Mouse (Mus musculus) kidney, adult 9 months (tissue): ENCODE measurements at regions not wholly inside any gene's neighbourhood (a gene's known extent, or its start where the extent isn't known, plus 50 kb on each side); places are given as distances from the start of the nearest gene placed in this dataset.

ENCODE experiments used
- DNase-seq: peaks from one replicate; pipeline ENCODE4 v3.0.0; 2022

GRCm38 (mm10) chr17:49281344-49281743 is 146.8 kb upstream of the Mocs1 start:
- no peak for DNase-seq

GRCm38 (mm10) chr17:49282498-49282897 is 145.7 kb upstream of the Mocs1 start:
- no peak for DNase-seq

- no peak for DNase-seq
Observed at GRCm38 (mm10) chr17:49283491-49283890, 144.7 kb upstream of the Mocs1 start.

GRCm38 (mm10) chr17:49291636-49292035 is 136.5 kb upstream of the Mocs1 start:
- DNase-seq = no peak

- DNase-seq = no peak
Observed at GRCm38 (mm10) chr17:49304461-49304860, 123.7 kb upstream of the Mocs1 start.

GRCm38 (mm10) chr17:49305116-49305515 is 123.0 kb upstream of the Mocs1 start:
- peak; percentile 76 for DNase-seq

- peak; percentile 62 for DNase-seq
Observed at GRCm38 (mm10) chr17:49309079-49309478, 119.1 kb upstream of the Mocs1 start.

- no peak for DNase-seq
Observed at GRCm38 (mm10) chr17:49314196-49314595, 114.0 kb upstream of the Mocs1 start.

GRCm38 (mm10) chr17:49327524-49327923 is 100.6 kb upstream of the Mocs1 start:
- DNase-seq = no peak

- no peak for DNase-seq
Observed at GRCm38 (mm10) chr17:49335318-49335717, 92.8 kb upstream of the Mocs1 start.

GRCm38 (mm10) chr17:49337881-49338280 is 90.3 kb upstream of the Mocs1 start:
- DNase-seq = no peak

- peak; percentile 78 for DNase-seq
Observed at GRCm38 (mm10) chr17:49342636-49343035, 85.5 kb upstream of the Mocs1 start.

- DNase-seq = no peak
Observed at GRCm38 (mm10) chr17:49346701-49347100, 81.5 kb upstream of the Mocs1 start.

- DNase-seq = no peak
Observed at GRCm38 (mm10) chr17:49349328-49349727, 78.8 kb upstream of the Mocs1 start.

- DNase-seq = no peak
Observed at GRCm38 (mm10) chr17:49359212-49359611, 69.0 kb upstream of the Mocs1 start.

GRCm38 (mm10) chr17:49360251-49360650 is 67.9 kb upstream of the Mocs1 start:
- peak; percentile 13 for DNase-seq

GRCm38 (mm10) chr17:49367791-49368190 is 60.4 kb upstream of the Mocs1 start:
- DNase-seq = no peak

- DNase-seq = no peak
Observed at GRCm38 (mm10) chr17:49368476-49369269, 59.5 kb upstream of the Mocs1 start.

- DNase-seq = no peak
Observed at GRCm38 (mm10) chr17:49377626-49378025, 50.5 kb upstream of the Mocs1 start.
